Mouse (Mus musculus): Measurements from ENCODE around the gene Cd72.

DNA sequence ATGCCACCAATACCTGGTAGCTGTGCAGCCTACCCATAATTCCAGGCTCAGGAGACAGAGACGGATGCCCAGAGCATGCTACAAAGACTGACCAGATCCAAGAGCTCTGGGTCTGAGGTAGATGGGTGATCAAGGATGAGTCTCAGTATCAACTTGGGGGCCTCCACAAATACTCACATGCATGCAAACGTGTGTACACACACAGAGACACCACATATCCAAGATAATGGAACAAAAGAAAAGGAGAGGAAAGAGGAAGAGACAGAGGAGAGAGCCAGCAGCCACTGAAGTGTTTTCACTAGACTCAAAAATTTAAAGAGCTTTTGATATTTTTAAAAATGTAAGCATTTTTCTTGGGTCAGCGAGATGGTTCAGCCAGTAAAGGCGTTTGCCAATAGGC, 36.0 kb downstream of the Cd72 start:
- TF ChIP-seq POLR2A (IDR thresholded peaks at IDR 0.05; ENCODE audit: borderline replicate concordance, extremely low read depth, insufficient read depth, insufficient read length, poor library complexity, severe bottlenecking) (no peak), CTCF (IDR thresholded peaks at IDR 0.05; ENCODE audit: borderline replicate concordance, extremely low read depth, insufficient read depth, insufficient read length) (no peak)
